Mouse (Mus musculus) left cerebral cortex, adult 2 months (tissue): Measurements from ENCODE around the gene Ankib1. TPM values are rescaled to one million over a fixed set of nuclear protein-coding genes. Genes with fewer than 3 reads are reported as not detected.

Experiments used
- DNase-seq, 2 experiments: peaks; one replicate each; pipeline ENCODE4 v3.0.0; 2021 to 2022; ENCODE audit warnings: low spot score in 2 of 2, mixed read lengths in 1 of 2; ENCODE audit errors: extremely low spot score in 1 of 2
- H3K27ac ChIP-seq: fragments of 200-600 bp; 2 replicates; pipeline ENCODE4 v1.8.1; 2022
- H3K4me3 ChIP-seq: fragments of 200-600 bp; 2 replicates; pipeline ENCODE4 v1.8.1; 2022
- CTCF ChIP-seq: fragments of 200-600 bp; IDR thresholded peaks from 2 replicates; pipeline ENCODE4 v1.8.1; 2022; ENCODE audit warnings: antibody characterized with exemption, mild to moderate bottlenecking, moderate library complexity
- intact Hi-C: fragments of 180-260 bp; cut with DNase I; formaldehyde crosslinking; loops from one replicate; pipeline ENCODE4 v1.15.1; 2025
- total RNA-seq, 2 experiments: library from RNA; stranded (reverse); gene quantifications; 2 replicates each; pipeline ENCODE4 v1.2.3; 2021

Ankib1 gene
- total RNA-seq, 2 experiments from 2014 or later = 116 to 124 TPM

DNA sequence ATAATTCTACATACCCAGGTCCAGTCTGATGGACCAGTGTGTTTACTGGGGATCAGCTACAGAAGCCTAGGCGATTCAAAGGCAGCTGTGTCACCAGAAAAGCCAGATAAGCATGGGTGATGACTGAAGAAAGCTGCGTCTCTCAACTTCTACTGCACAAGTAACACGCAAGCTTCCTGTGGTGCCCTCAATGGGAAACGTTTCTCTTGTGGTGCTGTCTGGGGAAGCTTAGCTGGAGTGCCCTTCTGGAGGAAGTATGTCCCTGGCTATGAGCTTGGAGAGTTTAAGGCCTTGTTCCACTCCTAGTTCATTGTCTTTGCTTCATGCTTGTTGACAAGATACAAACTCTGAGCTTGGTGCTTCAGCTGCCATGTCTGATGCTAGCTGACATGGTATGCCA is 83.4 kb downstream of the Ankib1 start:
- TF ChIP-seq CTCF = no peak
- intact Hi-C loops = no loop called here
- no peak overlapping the region for H3K27ac ChIP-seq
- no peak for DNase-seq
- H3K4me3 ChIP-seq = no peak overlapping the region

- no peak overlapping the region for H3K4me3 ChIP-seq
- TF ChIP-seq CTCF = no peak
- no peak overlapping the region; the same call in 1 of the 2 replicates for H3K27ac ChIP-seq
- intact Hi-C loops = no loop called here
- DNase-seq = no peak
These were observed 86.9 kb downstream of the Ankib1 start for GRCm38 (mm10) chr5:3715800-3716199.

DNA sequence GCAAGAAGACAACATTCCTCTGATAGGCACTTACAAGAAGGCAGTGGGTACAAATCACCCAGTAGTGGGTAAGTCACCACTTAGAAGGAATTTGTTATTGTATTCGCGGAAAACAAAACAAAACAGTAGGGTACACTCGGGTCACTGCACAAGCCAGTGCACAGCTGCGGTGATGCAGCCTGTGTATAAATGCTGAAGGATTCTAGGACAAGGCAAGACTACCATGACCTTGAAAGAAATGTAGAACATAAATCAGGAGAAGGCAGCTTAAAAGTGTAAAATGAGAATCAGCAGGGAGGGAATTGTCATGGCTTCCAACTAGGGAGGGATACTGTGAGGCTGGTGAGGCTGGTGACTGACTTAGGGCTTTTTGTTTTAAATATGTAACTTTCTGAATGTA is 100.5 kb downstream of the Ankib1 start:
- Histone ChIP-seq H3K27ac (no peak overlapping the region), H3K4me3 (no peak overlapping the region)
- DNase-seq = no peak
- intact Hi-C loops = no loop called here
- no peak for TF ChIP-seq CTCF

DNA sequence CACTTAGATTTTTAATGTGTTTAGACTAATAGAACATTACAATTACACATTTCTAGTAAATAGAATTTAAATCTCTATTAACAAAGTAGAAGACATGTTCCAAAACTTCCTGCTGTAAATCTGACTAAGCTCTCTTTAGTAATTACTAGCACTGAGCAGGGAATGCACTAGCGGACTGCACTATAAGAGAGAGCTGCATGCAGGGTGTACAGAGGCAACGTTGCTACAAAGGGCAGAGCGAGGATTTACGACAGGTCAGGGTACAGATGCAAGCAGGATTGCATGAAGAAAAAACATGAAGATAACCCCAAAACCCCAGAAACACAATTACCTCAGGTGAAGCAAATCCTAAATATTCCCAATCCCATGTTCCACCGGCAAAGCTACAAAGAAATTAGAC is 102.7 kb downstream of the Ankib1 start:
- intact Hi-C loops = no loop called here
- no peak for TF ChIP-seq CTCF
- no peak overlapping the region for H3K27ac ChIP-seq

GRCm38 (mm10) chr5:3696031-3696430 is 106.7 kb downstream of the Ankib1 start:
- no peak for TF ChIP-seq CTCF
- no peak overlapping the region for H3K27ac ChIP-seq
- intact Hi-C loops = no loop called here
- DNase-seq = no peak
- H3K4me3 ChIP-seq = no peak overlapping the region

More for the DNA sequence above, 102.7 kb downstream of the Ankib1 start:
- H3K4me3 ChIP-seq = no peak overlapping the region
- DNase-seq = no peak

GRCm38 (mm10) chr5:3695191-3695590 is 107.5 kb downstream of the Ankib1 start:
- intact Hi-C loops = no loop called here
- no peak for DNase-seq
- TF ChIP-seq CTCF = no peak
- H3K4me3 ChIP-seq = no peak overlapping the region
- no peak overlapping the region for H3K27ac ChIP-seq

GRCm38 (mm10) chr5:3692956-3693355 is 109.8 kb downstream of the Ankib1 start:
- no peak for DNase-seq
- TF ChIP-seq CTCF = no peak
- Histone ChIP-seq H3K4me3 (no peak overlapping the region), H3K27ac (no peak overlapping the region)
- intact Hi-C loops = no loop called here

DNA sequence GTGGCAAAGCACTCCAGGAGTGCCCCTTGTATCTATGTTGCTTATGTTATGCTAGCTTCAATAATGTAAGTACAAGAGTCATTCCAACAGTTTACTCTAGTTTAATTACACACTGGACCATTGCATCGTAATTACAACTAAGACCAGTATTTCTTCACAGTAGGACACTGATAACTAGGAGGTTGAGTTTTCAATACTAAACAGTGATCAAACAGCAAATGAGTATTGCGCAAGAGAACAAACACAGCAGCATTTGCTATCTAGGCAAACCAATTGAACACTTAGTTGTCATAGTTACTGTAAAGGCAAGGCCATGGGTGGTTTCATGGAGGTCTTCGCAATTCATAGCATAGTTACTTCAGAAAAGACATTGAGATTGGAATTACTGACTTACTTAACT is 111.4 kb downstream of the Ankib1 start:
- DNase-seq = no peak
- Histone ChIP-seq H3K4me3 (no peak overlapping the region), H3K27ac (no peak overlapping the region)
- intact Hi-C loops = no loop called here
- TF ChIP-seq CTCF = no peak

GRCm38 (mm10) chr5:3688298-3688697 is 114.4 kb downstream of the Ankib1 start:
- H3K27ac ChIP-seq = no peak overlapping the region
- intact Hi-C loops = no loop called here
- no peak overlapping the region for H3K4me3 ChIP-seq
- no peak for TF ChIP-seq CTCF
- DNase-seq = no peak

DNA sequence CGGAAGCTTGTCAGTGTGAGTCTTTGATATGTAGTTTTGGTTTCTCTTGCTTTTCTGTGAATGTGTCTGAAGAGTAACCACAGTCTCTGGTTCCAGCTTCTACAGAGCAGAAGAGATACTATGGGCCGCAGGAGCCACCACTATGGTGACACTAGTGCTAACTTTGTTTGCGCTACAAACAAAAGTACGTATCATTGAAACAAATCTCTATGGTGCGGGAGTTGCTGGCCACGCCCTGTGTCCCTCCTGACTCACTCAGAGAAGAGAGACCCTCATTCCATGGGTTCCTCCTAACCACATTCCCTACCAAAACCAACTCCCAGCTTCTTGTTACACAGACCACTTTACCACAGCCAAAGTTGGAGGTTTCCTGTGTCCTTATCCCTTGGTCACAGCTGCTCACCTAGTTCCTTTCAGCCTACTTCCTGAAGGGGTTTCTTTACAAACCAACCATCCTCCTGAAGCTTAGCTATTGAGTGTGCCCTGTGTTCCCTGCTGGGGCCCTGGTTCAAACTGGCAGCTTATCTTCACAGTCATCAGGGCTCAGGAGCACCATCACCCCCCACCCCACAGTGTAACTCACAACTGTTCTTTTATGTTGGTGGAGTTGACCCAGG is 132.7 kb downstream of the Ankib1 start:
- intact Hi-C loops = no loop called here
- no peak for TF ChIP-seq CTCF
- DNase-seq = no peak
- H3K4me3 ChIP-seq = no peak overlapping the region
- H3K27ac ChIP-seq = no peak overlapping the region

DNA sequence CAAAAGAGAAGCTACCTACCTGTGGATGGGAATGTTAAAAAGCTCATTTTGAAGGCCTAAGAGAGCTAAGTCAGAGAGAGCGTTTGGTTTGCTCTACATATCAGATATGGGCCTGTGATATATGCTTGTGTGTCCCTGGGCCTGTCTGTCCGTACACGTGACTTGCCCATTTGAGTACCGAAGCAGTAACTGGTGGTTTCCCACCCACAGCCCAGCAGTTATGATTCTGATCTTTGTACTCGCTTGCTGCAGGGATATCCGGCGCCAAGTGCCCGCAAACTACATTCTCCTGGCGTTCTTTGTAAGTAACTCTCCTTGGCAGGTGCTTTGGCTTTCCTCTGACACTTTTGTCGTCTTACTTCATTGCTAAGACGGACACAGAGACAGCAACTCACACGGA is 136.1 kb downstream of the Ankib1 start:
- Histone ChIP-seq H3K4me3 (no peak overlapping the region), H3K27ac (no peak overlapping the region)
- no peak for DNase-seq
- intact Hi-C loops = no loop called here
- TF ChIP-seq CTCF = no peak

GRCm38 (mm10) chr5:3665225-3665624 is 137.5 kb downstream of the Ankib1 start:
- intact Hi-C loops = no loop called here
- no peak for DNase-seq
- no peak overlapping the region for H3K27ac ChIP-seq
- H3K4me3 ChIP-seq = no peak overlapping the region
- TF ChIP-seq CTCF = no peak

DNA sequence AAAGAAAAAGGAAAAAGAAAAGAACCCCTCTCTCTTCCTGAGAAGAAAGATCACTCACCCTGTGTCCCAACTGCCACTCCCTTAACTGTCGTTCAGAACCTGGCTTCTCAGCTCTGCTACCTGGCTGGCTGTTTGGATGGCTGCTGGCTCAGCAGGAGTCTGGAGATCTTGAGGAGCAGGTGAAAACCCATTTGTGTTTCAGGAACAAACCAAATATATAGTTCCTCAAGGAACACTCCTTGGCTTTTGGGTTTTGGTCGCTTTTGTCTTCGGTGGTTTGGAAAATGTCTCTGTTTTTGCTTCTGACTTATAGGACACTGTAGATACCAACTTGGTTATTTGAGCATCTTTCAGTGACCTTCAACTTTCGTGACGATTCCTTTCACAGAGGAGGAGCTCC is 145.6 kb downstream of the Ankib1 start, which contains the start of gene Gatad1:
Gene Gatad1, minus strand, starts transcription at position 101 of the 400 bp plus-strand sequence.
- no peak for DNase-seq
- Histone ChIP-seq H3K27ac (no peak within 1 kb of the TSS), H3K4me3 (no peak within 1 kb of the TSS)
- TF ChIP-seq CTCF = no peak
- intact Hi-C loops = no loop called here
